Mouse (Mus musculus) intestine, embryonic 15.5 days (tissue): ENCODE results near the gene Fgfbp3. TPM values are rescaled to one million over a fixed set of nuclear protein-coding genes. Genes with fewer than 3 reads are reported as not detected.
A peak's percentile ranks its signal among the peaks of the same experiment; 100 is the strongest.
"Not testable (repeated sequence)": the region's sequence is repeated elsewhere in the genome, so short reads cannot be mapped to it uniquely, and the experiment has no call there.

Experiments used
- ATAC-seq: fragments of 200-750 bp; cut with Nextera tagmentation; 2 replicates; pipeline ENCODE4 v1.8.0; 2017; ENCODE audit warnings: moderate TSS enrichment, moderate library complexity
- H3K27ac ChIP-seq: fragments of 300-500 bp; sonication (generic); 2 replicates; pipeline ENCODE4 v1.5.1; 2015; ENCODE audit warnings: mild to moderate bottlenecking, inconsistent platforms
- H3K27me3 ChIP-seq: fragments of 300-500 bp; sonication (generic); replicated peaks from 2 replicates; pipeline ENCODE4 v1.6.1; 2015; ENCODE audit warnings: inconsistent platforms
- H3K36me3 ChIP-seq: fragments of 300-500 bp; sonication (generic); 2 replicates; pipeline ENCODE4 v1.6.1; 2015; ENCODE audit warnings: inconsistent platforms
- H3K4me1 ChIP-seq: fragments of 300-500 bp; sonication (generic); replicated peaks from 2 replicates; pipeline ENCODE4 v1.6.1; 2015; ENCODE audit warnings: inconsistent platforms
- H3K4me2 ChIP-seq: fragments of 300-500 bp; sonication (generic); replicated peaks from 2 replicates; pipeline ENCODE4 v1.6.1; 2015; ENCODE audit warnings: mild to moderate bottlenecking, inconsistent platforms
- H3K4me3 ChIP-seq: fragments of 300-500 bp; sonication (generic); replicated peaks from 2 replicates; pipeline ENCODE4 v1.5.1; 2015; ENCODE audit warnings: inconsistent platforms
- H3K9ac ChIP-seq: fragments of 300-500 bp; sonication (generic); 2 replicates; pipeline ENCODE4 v1.6.1; 2015; ENCODE audit warnings: inconsistent platforms
- H3K9me3 ChIP-seq: fragments of 300-500 bp; sonication (generic); 2 replicates; pipeline ENCODE4 v1.6.1; 2016; ENCODE audit warnings: inconsistent platforms
- WGBS: fragments of 180-500 bp; shearing (Covaris S2); methylation state at CpG from one replicate; pipeline ENCODE4 v1.1.7; 2015; 5-methylcytosine and 5-hydroxymethylcytosine counted together
- polyA plus RNA-seq: library from polyadenylated mRNA; unstranded; fragments of >200 nt; fragmentation: Nextera tagmentation; extraction: Ambion mirVana; gene quantifications from 2 replicates; pipeline ENCODE4 v1.2.1, GENCODE M21; 2015

The Fgfbp3 gene
- polyA plus RNA-seq, result 4.2 and 5.0 TPM in 2 replicates

GRCm38 (mm10) chr19:36919466-36919865, at the start of gene Fgfbp3:
TSS of gene Fgfbp3 (minus strand) at chr19:36919615.
- peak within 1 kb of the TSS; percentile 82 for H3K4me3 ChIP-seq
- peak within 1 kb of the TSS; percentile 69 for H3K9ac ChIP-seq
- peak within 1 kb of the TSS; percentile 81 for H3K4me2 ChIP-seq
- H3K36me3 ChIP-seq, result no peaks in the 10 kb centered on the region
- peaks cover 2% of the 10 kb centered on the region; the same call in 1 of the 2 replicates for H3K4me1 ChIP-seq
- peak within 1 kb of the TSS; percentile 91 for H3K27ac ChIP-seq
- H3K27me3 ChIP-seq, result no peaks in the 10 kb centered on the region
- ATAC-seq, result peak; percentile 58
- WGBS, result 8% methylated on average over 12 of the region's 12 CpGs
- no peaks in the 10 kb centered on the region for H3K9me3 ChIP-seq

GRCm38 (mm10) chr19:36962544-36963260, 43.3 kb upstream of the Fgfbp3 start:
- H3K4me1 ChIP-seq, H3K4me3 ChIP-seq, H3K27ac ChIP-seq, H3K9me3 ChIP-seq, ATAC-seq, H3K27me3 ChIP-seq, H3K4me2 ChIP-seq, H3K9ac ChIP-seq: not testable (repeated sequence)
- 88% methylated on average over 6 of the region's 6 CpGs for whole genome bisulfite sequencing
- H3K36me3 ChIP-seq, result peaks cover 11% of the 10 kb centered on the region; the same call in 1 of the 2 replicates

DNA sequence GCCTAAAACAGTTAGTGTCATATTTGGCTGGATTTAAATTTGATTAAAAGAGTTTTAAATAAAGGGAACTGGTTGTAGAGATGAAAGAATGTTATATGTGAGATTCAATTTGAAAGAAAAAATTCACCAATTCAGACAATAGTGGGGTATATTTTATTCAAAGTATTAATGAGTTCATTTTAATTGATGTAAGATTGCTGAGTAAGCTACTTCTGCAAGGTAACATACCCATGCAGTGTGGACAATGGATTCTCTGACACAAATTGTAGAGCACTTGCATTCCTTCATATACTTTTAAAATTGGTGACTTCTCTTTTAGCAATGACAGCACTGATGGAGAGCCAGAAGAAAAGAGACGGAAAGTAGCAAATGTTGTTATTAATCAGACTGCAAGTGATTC, 41.9 kb upstream of the Fgfbp3 start:
- H3K9me3 ChIP-seq, result no peaks in the 10 kb centered on the region
- H3K4me3 ChIP-seq, result no peak overlapping the region
- no peak overlapping the region for H3K9ac ChIP-seq
- H3K36me3 ChIP-seq, result peaks cover 13% of the 10 kb centered on the region
- no peak for ATAC-seq
- no peak overlapping the region for H3K27ac ChIP-seq
- no peaks in the 10 kb centered on the region for H3K4me1 ChIP-seq
- 98% methylated on average over 1 of the region's 1 CpGs for WGBS
- H3K27me3 ChIP-seq, result no peaks in the 10 kb centered on the region
- H3K4me2 ChIP-seq, result no peak overlapping the region

- H3K4me3 ChIP-seq, result no peak overlapping the region
- 68% methylated on average over 4 of the region's 4 CpGs for WGBS
- H3K4me1 ChIP-seq, result no peaks in the 10 kb centered on the region
- no peak for ATAC-seq
- H3K27me3 ChIP-seq, result no peaks in the 10 kb centered on the region
- H3K9ac ChIP-seq, result no peak overlapping the region
- no peak overlapping the region for H3K27ac ChIP-seq
- H3K4me2 ChIP-seq, result no peak overlapping the region
- peaks cover 15% of the 10 kb centered on the region for H3K36me3 ChIP-seq
- no peaks in the 10 kb centered on the region for H3K9me3 ChIP-seq
These were observed 38.9 kb upstream of the Fgfbp3 start for GRCm38 (mm10) chr19:36958331-36958730.

DNA sequence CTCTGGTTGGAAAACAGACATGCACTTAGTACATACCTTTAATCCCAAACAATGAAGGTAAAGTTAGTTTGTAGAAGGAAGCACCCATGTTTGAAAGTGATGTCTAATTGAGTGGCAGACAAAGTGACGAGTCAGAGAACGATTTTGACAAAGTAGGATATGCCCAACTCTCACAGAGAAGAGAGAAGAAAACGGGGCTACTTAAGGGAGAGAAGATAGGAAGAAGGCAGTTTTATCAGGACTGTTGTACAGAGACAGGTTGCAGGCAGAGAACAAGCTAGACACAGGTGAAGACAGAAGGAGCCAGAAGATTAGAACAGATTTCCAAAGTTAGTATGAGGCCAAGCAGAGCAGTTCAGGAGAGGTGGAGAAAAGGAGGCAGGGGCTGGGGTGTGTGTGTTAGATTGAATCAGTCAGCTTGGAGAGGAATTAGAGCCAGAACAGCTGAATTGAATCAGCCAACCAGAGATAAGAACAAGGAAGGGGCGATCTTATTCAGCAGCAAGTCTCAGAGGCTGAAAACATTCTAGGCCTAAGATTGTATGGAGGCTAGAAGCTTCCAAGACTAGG, 34.3 kb upstream of the Fgfbp3 start:
- H3K9me3 ChIP-seq, result no peaks in the 10 kb centered on the region
- no peak overlapping the region for H3K4me3 ChIP-seq
- no peak overlapping the region for H3K4me2 ChIP-seq
- no peak overlapping the region for H3K9ac ChIP-seq
- H3K4me1 ChIP-seq, result no peaks in the 10 kb centered on the region
- H3K27me3 ChIP-seq, result no peaks in the 10 kb centered on the region
- no peak overlapping the region for H3K27ac ChIP-seq
- H3K36me3 ChIP-seq, result peaks cover 9% of the 10 kb centered on the region
- 78% methylated on average over 4 of the region's 4 CpGs for WGBS
- no peak for ATAC-seq

- Histone ChIP-seq H3K27me3 (no peaks in the 10 kb centered on the region), H3K27ac (no peak overlapping the region), H3K4me2 (no peak overlapping the region), H3K9me3 (no peaks in the 10 kb centered on the region), H3K4me3 (no peak overlapping the region), H3K36me3 (no peaks in the 10 kb centered on the region), H3K4me1 (no peaks in the 10 kb centered on the region), H3K9ac (no peak overlapping the region)
- no peak for ATAC-seq
- 93% methylated on average over 1 of the region's 1 CpGs for WGBS
These were observed 20.6 kb upstream of the Fgfbp3 start for GRCm38 (mm10) chr19:36940064-36940463.

GRCm38 (mm10) chr19:36938008-36938407, 18.6 kb upstream of the Fgfbp3 start:
- Histone ChIP-seq H3K4me3 (no peak overlapping the region), H3K36me3 (no peaks in the 10 kb centered on the region), H3K4me1 (no peaks in the 10 kb centered on the region), H3K9me3 (no peaks in the 10 kb centered on the region), H3K27me3 (no peaks in the 10 kb centered on the region), H3K4me2 (no peak overlapping the region), H3K9ac (no peak overlapping the region), H3K27ac (no peak overlapping the region)
- no peak for ATAC-seq

DNA sequence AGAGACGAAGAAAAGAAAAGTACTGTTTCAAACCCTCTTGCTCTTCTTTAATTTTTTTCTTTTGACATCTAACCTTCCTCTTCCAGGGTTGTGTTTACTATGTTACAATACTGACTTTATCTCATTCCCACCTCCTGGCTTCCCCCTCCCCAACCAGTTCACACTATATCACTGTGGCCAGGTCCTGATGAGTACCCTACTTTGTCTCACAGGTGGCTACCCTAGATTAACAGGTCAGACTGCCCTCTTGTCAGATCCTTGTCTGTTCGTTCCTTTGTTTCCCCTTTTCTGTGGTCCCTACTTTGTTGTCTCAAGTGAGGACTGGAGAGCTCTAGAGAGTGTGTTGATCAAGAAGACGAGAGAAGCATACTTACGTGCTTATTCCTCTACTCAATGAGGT, 16.9 kb upstream of the Fgfbp3 start:
- Histone ChIP-seq H3K9ac (no peak overlapping the region), H3K27ac (no peak overlapping the region), H3K4me3 (no peak overlapping the region), H3K36me3 (no peaks in the 10 kb centered on the region), H3K9me3 (no peaks in the 10 kb centered on the region), H3K4me2 (no peak overlapping the region), H3K27me3 (no peaks in the 10 kb centered on the region), H3K4me1 (no peaks in the 10 kb centered on the region)
- 84% methylated on average over 4 of the region's 4 CpGs for WGBS
- no peak for ATAC-seq

DNA sequence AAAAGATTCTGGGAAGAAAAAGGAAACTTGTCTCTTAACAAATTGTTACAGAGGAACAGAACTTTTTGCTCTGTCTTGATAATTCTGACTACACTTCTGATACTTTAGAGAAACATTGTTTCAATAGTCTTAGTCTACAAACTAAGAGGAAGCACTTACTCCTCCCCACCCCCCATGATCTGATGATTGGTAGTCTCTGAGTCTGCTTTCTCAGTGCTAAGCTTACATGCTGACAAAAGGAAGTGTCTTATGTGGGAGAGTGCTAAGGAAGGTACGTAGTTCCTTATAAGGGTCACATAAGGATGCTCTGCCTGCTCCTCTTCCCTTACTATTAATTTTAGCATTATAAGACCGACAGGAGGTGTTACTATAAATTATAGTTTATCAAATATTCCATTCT, 13.2 kb upstream of the Fgfbp3 start:
- no peaks in the 10 kb centered on the region for H3K36me3 ChIP-seq
- ATAC-seq, result no peak
- H3K9ac ChIP-seq, result no peak overlapping the region
- H3K27ac ChIP-seq, result no peak overlapping the region
- H3K9me3 ChIP-seq, result no peaks in the 10 kb centered on the region
- no peak overlapping the region for H3K4me2 ChIP-seq
- 77% methylated on average over 2 of the region's 2 CpGs for WGBS
- H3K4me1 ChIP-seq, result no peaks in the 10 kb centered on the region
- no peaks in the 10 kb centered on the region for H3K27me3 ChIP-seq
- no peak overlapping the region for H3K4me3 ChIP-seq

DNA sequence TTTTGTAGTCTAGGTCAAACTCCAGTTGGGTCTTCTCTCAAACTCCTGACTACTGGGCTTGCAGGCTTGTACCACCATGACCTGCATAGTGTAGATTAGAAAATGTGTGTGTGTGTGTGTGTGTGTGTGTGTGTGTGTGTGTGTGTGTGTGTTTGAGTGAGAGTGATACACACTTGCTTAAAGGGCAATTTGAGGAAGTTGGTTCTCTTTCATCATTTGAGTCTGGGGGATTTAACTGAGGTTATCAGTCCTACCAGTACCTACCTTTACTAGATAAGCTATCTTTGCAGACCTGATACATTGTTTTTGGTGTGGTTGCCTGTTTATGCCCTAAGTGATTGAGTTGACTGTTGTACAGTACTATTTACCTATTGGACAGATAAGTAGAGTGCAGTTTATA, 12.7 kb upstream of the Fgfbp3 start:
- ATAC-seq, result no peak

DNA sequence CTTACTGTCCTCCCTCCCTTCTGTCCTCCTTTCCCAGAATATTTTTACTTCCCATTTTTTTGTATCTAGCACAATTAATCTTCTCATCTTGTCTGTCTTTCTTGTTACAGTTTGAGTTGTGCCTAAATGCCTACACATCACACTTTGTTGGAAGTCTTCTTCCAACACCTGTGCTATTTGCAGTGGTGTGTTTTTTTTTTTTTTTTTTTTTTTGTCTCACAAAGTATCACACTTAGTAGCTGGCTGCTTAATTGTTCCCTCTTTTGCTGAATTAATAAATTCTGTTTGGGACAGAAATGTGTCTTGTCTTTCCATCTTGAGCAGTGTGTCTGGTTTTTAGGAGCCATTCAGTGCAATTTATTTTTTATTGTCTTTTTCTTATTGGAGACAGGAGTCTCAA, 10.4 kb upstream of the Fgfbp3 start:
- H3K4me1 ChIP-seq, result 0 out of 2 replicates have a peak, but pooled peaks cover 2% of the 10 kb centered on the region
- ATAC-seq, result no peak
- no peak overlapping the region for H3K9ac ChIP-seq
- H3K4me3 ChIP-seq, result no peak overlapping the region
- no peaks in the 10 kb centered on the region for H3K27me3 ChIP-seq
- no peak overlapping the region for H3K4me2 ChIP-seq
- no peak overlapping the region for H3K27ac ChIP-seq
- no peaks in the 10 kb centered on the region for H3K36me3 ChIP-seq
- no peaks in the 10 kb centered on the region for H3K9me3 ChIP-seq

More for the DNA sequence above, 12.7 kb upstream of the Fgfbp3 start:
- no peaks in the 10 kb centered on the region for H3K27me3 ChIP-seq
- H3K27ac ChIP-seq, result no peak overlapping the region
- H3K4me1 ChIP-seq, result 0 out of 2 replicates have a peak, but pooled peaks cover 2% of the 10 kb centered on the region
- no peaks in the 10 kb centered on the region for H3K9me3 ChIP-seq
- no peak overlapping the region for H3K9ac ChIP-seq
- H3K4me2 ChIP-seq, result no peak overlapping the region
- H3K36me3 ChIP-seq, result no peaks in the 10 kb centered on the region
- H3K4me3 ChIP-seq, result no peak overlapping the region

DNA sequence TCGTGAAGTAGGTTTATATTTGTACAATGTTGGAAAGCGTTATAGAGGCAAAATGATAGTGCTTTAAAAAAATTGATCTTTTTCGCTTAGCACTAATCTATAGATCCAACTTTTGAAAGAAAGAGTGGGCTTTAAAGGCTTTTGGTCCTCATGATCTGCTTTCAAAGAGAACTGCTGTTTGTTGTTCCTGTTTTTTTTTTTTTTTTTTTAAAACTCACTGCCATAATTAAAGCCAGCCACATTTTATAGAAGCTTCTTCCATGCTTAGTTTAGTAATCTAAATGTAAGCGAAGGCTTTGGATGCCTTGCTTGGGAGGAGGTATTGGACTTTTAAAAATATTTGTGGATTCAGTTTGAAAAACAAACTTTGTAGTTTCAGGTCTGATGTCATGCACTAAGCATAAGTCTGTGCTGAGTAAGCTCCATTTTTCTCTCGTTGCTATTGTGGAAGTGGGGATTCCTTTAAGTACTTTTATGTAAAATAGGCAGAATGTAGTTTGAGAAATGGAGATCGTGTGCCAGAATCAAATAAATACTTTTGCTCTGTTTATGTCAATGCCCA, 8.5 kb upstream of the Fgfbp3 start:
- ATAC-seq, result no peak
- H3K27me3 ChIP-seq, result no peaks in the 10 kb centered on the region
- no peak overlapping the region for H3K27ac ChIP-seq
- no peak overlapping the region for H3K4me2 ChIP-seq
- H3K4me3 ChIP-seq, result no peak overlapping the region
- WGBS, result 81% methylated on average over 6 of the region's 6 CpGs
- no peak overlapping the region for H3K9ac ChIP-seq
- H3K36me3 ChIP-seq, result no peaks in the 10 kb centered on the region
- H3K4me1 ChIP-seq, result 0 out of 2 replicates have a peak, but pooled peaks cover 2% of the 10 kb centered on the region
- no peaks in the 10 kb centered on the region for H3K9me3 ChIP-seq
